Mouse (Mus musculus) MEL (cell line): ENCODE measurements around the gene Nudt14.

Source experiments
- CHD2 ChIP-seq: IDR thresholded peaks from 2 replicates; pipeline ENCODE4 v1.6.1; 2011; ENCODE audit warnings: low read length, improper control_type of control experiment
- CTCF ChIP-seq, 3 experiments: IDR thresholded peaks in 2 of 3; conservative IDR thresholded peaks in 1 of 3; 2 replicates each; pipeline ENCODE4 v1.5.1; 2011 to 2012; ENCODE audit warnings: low read length in 3 of 3, low read depth in 2 of 3, mild to moderate bottlenecking in 2 of 3, improper control_type of control experiment in 1 of 3, inconsistent platforms in 1 of 3, mixed read lengths in 1 of 3, moderate library complexity in 1 of 3; ENCODE audit not compliant: control insufficient read depth in 1 of 3, insufficient read depth in 1 of 3, poor library complexity in 1 of 3, severe bottlenecking in 1 of 3
- E2F4 ChIP-seq: IDR thresholded peaks from 2 replicates; pipeline ENCODE4 v1.6.1; 2011; ENCODE audit warnings: low read depth, low read length, improper control_type of control experiment, borderline replicate concordance
- GATA1 ChIP-seq: IDR thresholded peaks from 2 replicates; pipeline ENCODE4 v1.6.1; 2011; ENCODE audit warnings: low read depth, low read length, improper control_type of control experiment
- MXI1 ChIP-seq: IDR thresholded peaks from 2 replicates; pipeline ENCODE4 v1.6.1; 2011; ENCODE audit warnings: mild to moderate bottlenecking, low read depth, low read length, improper control_type of control experiment
- POLR2A ChIP-seq, 2 experiments: IDR thresholded peaks; 2 replicates each; pipeline ENCODE4 v1.6.1; 2011 to 2012; ENCODE audit warnings: low read length in 2 of 2, mild to moderate bottlenecking in 2 of 2, control low read depth in 1 of 2, improper control_type of control experiment in 1 of 2, low read depth in 1 of 2, moderate library complexity in 1 of 2; ENCODE audit not compliant: control insufficient read depth in 1 of 2, insufficient read depth in 1 of 2, poor library complexity in 1 of 2
- TCF12 ChIP-seq: IDR thresholded peaks from 2 replicates; pipeline ENCODE4 v1.6.1; 2014; ENCODE audit warnings: low read depth, mild to moderate bottlenecking, inconsistent platforms, low read length, improper control_type of control experiment, moderate library complexity
- UBTF ChIP-seq: IDR thresholded peaks from 2 replicates; pipeline ENCODE4 v1.6.1; 2012; ENCODE audit warnings: low read depth, mild to moderate bottlenecking, inconsistent platforms, low read length, improper control_type of control experiment, moderate library complexity, borderline replicate concordance; ENCODE audit not compliant: insufficient read depth

- TF ChIP-seq POLR2A (IDR thresholded peaks at IDR 0.05; ENCODE audit: control insufficient read depth in 1 of 2, insufficient read depth in 1 of 2, low read depth in 1 of 2, low read length in 2 of 2, poor library complexity in 1 of 2), result no peak
- no peak for TF ChIP-seq GATA1
- TF ChIP-seq TCF12, result no peak
- TF ChIP-seq CHD2, result no peak
- TF ChIP-seq E2F4, result no peak
- TF ChIP-seq CTCF (IDR thresholded peaks at IDR 0.05 in 2 of 3, conservative IDR thresholded peaks at IDR 0.05 in 1 of 3; ENCODE audit: control insufficient read depth in 1 of 3, insufficient read depth in 1 of 3, low read depth in 2 of 3, low read length in 3 of 3, poor library complexity in 1 of 3, severe bottlenecking in 1 of 3), result no peak
- no peak for TF ChIP-seq MXI1
- TF ChIP-seq UBTF, result no peak
Observed at GRCm38 (mm10) chr12:112914527-112914926, 27.4 kb downstream of the Nudt14 start.
